Mouse (Mus musculus) telencephalon, adult 2 months (tissue): ENCODE results near the gene Mcl1.
"Not testable (repeated sequence)": the region's sequence is repeated elsewhere in the genome, so short reads cannot be mapped to it uniquely, and the experiment has no call there.

Source experiments
- DNase-seq: peaks from one replicate; pipeline ENCODE4 v3.0.0-alpha.2; 2011; ENCODE audit warnings: low read depth, low spot score

The Mcl1 gene

DNA sequence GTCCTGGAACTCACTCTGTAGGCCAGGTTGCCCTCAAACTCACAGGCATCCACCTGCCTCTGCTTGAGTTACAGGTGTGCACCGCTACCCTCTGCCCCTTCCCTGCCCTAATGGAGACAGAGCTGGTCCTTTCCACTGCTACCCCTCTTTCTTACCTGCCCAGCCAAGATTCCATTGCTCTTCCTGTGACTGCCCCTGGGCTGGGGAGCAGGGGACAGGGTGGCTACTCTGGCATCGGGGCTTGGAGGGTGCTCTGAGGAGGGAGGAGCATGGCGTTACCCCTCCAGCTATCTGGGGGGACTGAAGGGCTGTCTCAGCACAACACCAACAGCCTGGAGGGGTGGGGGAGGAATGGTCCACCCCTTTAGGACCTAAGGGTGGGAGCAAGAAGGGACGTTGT, 26.7 kb downstream of the Mcl1 start:
- no peak for DNase-seq

DNA sequence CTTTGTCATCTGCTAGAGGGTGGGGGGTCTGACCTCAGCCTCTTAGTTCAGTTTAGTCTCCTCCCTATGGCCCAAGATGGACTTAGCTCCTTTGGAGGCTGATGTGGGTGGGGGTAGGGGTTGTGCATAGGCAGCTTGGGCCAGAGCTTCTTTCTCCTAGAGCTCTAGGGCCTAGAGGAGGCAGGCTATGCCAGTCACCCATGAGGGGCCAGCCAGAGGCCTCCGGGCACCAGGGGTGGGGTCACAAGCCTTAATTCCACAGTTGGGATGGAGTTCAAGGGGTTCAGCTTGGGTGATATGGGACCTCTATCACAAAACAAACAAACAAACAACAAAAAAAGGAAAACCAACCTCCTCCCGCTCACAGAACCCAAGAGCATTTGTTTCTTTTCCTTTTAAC, 27.1 kb downstream of the Mcl1 start:
- DNase-seq, result no peak

DNA sequence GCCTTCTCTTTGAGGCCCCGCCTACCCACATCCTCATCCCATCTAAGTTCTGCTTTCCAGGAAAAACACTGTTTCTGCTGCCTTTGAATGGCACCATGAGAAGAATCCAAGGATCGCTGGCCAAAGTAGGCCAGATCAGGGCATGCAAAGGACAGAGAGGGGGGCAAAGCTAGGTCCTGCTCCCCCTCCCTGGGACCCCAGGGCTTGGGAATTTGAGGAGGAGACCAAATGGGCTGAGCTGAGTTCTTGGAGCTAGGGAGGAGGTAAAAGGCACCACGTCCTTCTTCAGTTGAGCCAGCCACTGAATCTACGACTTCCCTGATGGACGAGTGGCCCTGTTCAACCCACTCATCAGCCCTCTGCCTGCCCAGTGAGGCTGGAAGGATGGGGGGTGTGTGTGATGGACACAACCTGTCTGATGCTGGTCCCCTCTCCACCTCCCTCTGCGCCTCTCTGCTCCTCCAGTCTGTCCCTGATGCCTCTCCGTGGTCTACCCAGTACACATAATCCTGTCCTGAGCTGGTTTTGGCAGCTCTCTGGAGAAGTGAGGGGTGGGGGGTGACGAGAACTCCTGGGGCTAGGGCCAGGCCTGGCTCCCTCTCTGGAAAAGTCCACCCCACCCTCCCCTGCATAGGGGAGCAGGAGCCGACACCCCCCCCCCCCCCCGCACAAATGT, 28.0 kb downstream of the Mcl1 start:
- DNase-seq, result no peak

DNA sequence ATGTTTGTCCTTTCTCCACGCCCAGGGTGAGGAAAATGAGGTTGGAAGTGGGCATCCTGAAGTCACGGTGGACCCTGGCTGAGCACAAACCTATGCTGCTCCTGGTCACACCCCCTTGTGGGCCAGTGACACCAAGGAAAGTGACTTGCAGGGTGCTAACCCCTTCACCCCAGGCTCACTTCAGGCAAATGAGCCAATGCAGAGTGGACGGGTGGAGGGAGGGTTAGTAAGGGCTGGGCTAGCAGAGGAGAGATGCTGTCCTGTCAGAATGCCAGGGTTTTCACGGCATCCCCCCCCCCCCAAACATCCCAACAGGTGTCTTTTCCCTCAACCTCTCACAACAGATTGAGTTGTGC, 28.6 kb downstream of the Mcl1 start:
- DNase-seq, result no peak

DNA sequence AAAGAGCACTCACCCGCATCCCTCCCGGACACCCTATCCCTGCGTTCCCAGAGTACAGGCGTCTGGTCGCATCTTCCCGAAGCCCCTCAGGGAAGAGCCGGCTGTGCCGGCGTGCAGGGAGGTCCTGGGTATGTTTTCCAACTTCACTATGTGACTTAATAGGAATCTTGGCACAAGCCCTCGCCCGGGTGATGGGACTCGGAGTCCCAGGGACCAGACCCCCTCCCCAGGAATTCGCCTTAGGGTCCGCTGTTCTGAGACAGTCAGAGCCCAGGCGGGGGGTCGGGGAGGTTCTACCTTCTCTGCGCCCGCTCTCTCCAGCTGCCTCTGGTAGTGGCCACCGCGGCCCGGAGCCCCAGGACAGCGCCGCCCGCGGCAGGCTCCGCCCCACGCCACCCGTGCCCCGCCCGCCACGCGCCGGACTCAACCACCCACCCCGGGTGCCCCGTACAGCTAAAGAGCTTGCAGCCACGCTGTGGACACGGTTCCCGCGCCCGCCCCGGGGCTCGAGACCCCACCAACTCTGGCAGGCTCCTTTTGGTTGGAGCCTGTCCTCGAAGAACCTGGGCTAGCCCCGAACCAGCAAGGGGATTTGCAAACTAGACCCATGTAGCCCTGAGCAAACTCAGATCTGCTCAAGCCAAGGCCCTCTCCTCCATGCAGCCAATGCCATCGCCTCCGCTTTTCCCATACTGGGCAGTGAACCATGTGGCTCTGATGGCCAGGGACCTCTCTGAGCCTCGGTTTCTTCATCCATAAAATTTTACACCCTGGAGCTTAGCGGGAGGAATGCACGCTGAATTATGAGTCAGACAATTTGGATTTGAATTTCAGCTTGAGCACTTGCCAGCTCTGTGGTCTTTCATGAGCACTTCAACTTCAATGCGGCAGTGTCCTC, 29.2 kb downstream of the Mcl1 start, which contains the start of gene Adamtsl4:
Adamtsl4 (minus strand) TSS at position 394 of the 898 bp plus-strand sequence.
- no peak for DNase-seq

DNA sequence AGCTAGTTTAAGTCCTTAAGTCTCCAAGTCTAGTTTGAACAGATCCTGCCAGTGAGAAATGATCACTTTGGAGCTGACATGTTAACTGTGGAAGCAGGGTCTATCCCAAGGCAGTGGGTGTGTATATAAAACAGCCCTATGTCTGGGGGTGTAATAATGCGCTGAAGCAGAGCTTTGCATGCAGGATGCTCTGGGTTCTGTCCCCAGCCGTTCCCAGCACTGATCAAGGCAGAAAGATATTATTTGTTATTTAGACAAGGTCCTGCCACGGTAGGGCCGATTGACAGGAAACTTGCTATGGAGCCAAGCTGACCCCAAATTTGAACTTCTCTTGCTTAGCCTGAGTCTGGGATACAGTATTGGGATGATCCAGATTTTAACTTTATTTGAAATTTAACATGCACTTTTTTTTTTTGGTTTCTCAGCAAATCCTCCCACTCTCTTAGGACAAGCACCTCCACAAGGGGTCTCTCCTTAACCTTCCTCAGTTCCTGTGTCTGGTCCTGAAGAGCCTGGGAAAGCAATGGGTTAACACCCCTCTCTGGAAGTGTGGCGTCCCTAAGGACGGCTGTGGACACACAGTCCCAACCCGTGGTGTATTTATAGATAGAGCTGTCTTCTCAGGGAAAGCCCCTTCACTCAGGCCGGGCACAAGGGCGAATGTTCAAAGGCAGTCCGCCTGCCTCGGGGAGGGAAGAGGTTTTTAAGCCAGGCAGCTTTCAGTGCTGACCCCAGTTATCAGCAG, 30.8 kb downstream of the Mcl1 start:
- no peak for DNase-seq

DNA sequence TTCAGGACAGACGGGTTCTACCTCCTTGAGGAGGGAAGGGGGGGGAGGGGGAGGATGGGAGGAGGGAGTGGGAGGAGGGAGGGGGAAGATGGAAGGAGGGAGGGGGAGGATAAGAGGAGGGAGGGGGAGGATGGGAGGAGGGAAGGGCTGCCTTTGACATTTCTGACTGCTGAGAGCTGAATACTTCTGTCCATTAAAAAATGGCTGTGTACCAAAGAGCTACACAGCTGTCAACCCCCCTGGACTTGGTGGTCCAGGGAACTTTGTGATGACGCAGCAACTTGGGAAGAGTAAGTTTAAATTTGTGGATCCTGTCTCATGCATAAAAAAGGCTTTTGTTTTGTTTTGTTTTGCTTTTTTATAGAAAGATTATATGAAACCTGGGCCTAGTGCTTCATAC, 31.4 kb downstream of the Mcl1 start:
- DNase-seq, result no peak

DNA sequence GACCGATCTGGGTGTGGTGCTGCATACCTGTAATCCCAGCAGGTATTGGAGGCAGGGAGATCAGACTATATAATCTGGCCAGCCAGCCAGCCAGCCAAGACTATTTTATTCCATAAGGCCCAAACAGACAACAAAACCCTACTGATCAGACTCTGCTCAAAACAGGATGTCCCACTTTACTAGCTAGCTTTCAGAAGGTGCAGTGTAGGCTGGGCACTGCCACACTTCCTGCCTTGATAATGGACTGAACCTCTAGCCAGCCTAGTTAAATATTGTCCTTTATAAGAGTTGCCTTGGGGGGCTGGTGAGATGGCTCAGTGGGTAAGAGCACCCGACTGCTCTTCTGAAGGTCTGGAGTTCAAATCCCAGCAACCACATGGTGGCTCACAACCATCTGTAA, 32.0 kb downstream of the Mcl1 start:
- DNase-seq, result not testable (repeated sequence)

DNA sequence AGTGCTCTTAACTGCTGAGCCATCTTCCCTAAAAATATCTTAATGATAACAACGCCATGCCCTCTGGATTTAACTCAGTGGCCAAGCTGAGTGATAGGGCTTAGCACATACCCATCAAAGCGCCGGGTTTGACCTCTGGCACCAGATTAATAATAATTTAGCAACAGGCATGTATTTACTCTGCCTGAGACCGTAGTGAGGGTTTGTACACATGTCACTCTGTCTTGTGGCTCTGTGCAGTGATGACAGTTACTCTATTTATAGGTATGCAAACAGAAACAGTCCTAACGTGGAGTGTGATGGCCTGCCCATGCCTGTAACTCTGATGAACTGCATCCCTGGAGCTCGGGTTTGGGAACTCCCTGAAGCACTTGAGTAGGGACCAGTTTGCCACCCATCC, 34.1 kb downstream of the Mcl1 start:
- DNase-seq, result no peak

DNA sequence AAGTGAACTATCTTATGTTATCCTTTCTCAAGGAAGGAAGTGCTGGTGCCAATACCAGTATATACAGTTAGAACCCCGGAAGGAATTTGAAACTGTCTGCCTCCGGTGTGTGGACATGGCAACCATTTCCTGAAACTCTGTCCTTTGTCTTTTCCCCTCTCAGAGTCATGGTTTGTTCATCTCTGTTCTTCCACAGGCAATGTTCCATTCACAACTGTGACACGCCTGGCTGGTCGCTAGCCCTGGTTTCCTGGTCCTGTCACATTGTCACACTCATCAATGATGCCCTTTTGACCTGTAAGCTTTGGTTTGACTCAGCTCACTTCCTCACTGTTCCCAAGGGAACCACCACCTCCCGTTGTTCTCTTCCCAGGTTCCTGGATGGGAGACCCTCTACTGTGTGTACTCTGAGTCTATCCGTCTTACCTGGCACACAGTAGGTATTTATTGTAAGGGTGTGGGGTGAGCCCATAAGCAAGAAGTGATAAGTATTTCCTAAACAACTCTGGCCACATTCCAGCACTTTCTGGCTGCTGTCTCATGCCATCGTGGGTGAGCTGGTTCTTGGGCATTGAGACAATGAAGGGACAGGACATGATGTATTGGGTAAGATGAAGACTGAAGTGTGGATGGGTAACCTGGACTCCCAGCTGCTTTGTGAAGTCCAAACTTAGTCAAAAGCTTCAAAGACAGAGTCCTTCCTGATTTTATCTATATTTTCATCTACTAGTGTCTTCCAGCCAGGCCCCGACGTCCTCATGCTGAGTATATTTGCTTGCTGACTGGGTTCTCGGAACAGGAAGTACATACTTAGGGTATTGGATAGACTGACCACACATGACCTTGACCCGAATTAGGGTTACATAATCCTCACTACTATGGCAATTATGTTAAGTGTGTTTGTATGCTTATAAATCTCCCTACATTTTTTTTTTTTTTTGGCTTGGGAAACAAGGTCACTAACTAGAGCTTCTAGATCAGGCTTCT, 35.5 kb downstream of the Mcl1 start:
- no peak for DNase-seq

DNA sequence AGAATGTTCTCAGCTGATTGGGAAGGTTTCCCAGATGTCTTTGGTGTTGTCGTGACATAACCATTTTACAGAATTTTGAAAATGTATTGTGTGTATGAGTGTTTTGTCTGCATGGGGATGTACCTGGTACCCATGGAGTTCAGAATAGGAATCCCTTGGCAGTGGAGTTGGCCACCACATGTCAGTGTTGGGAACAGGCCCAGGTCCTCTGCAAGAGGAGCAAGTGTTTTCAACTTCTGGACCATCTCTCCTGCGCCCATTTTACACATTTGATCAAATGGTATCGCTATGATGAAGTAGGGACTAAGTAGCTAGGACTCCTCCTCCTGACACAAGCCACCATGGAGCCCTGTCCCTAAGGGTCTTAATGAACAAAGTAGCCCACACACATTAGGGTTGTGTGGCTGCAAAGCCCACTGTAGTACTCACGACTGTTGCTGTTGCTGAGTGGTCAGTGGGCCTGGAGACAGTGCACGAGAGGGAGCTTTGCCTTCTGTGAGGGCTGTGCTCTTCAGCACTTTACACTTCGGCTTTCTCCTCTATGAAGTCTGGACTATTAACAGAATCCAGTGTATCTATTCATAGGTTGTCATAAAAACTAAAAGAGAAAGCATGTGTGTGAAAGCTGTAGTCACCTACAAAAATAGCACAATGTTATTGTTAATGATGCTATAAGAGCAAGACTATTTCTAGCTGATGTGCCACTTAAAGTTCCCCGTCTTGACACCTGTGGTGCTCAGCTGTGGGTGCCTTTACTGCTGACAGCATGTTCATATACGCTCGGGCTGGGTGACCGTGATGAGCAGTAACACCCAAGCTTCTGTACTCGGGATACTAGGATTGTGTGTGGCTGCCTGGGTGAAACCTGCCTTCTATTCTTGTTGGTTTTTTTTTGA, 36.5 kb downstream of the Mcl1 start:
- no peak for DNase-seq

DNA sequence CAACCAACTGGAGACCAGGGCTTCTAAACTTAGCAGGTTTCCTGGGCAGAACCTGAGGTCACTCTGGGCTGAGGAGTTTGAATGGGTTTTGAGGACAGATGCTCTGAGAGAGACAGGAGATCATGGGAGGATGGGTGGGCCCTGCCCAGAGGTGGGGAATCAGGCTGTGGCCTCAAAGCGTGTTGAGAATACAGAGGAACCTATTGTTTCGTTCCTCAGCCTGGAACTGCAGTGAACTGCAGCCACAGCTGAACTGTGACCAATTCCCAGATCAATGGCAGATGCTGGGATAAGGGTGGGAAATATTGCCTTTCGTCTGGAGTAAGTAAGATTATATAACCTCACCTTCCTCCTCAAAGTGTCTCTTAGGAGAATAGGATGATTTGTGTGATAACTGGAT, 37.2 kb downstream of the Mcl1 start:
- no peak for DNase-seq

DNA sequence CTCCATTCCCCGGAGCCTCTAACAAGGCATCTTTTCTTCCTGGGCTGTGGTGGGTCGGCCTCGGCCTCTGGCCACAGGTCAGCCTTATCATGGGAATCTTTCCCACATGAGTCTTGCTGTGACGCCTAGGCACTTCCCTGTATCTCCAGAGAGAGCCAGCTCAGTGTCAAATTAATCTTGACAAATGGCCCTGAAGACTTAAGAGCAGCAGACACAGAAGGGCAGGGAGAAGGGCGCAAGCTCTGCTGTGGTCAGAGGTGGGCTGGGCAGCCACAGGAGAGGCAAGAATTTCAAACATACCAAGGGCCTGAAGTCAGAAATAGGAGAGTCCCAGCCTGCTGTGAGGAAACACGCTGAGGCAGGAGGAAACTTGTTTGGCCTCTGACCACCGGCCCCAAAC, 37.8 kb downstream of the Mcl1 start:
- no peak for DNase-seq

DNA sequence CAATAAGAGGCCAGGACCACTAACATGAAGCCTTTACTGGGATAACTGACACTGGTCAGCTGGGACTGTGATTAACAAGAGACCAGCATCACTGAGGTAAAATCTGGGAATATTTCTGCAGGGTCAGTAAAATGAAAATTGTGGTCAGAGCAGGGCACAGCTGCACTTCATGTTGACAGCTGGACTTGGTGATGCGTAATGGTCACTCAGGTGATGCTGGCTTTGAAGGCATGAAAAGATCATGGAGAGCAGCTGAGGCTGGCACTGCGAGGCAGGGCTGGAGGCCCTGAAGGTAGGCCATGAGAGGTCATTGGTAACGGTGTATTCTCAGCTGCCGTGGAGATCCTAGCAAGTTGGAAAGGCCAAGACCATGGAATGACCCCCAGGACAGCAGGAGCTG, 39.7 kb downstream of the Mcl1 start:
- DNase-seq, result no peak

DNA sequence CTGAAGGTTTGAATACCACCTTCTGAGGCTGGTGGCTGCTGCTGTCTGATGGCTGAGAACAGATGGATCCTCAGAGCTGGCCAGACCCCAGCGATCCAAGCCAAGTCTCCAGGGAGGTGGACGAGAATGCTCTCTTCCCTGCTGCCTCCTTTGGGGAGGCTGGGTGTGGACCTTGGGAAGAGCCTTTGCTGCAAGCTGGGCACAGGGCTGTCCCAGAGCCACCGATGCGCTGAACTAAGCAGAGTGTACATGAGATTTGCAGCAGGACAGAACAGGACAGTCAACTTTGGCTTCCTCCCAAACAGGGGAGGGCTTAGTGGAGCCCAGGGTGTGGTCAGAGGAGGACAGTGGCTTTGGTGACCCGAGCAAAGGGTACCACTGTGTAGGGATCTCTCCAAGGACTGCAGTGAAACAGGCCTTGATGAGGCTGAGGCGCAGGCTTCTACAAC, 41.7 kb downstream of the Mcl1 start:
- no peak for DNase-seq

DNA sequence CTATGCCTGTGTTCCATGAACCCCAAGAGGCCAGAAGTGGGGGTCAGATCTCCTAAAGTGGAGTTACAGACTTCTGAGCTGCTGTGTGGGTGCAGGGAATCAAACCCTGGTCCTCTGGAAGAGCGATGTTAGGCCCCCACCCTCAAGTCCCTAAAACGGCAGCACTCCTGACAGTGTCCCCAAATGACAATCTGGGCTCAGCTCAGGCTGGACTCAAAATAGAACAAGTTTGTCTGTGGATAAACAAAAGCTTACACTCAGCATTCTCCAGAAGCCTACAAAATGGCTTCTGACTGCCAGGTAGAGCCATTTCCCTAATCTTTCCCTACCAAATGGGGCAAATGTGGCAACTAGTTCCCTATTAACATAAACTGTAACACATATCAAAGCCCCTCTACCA, 42.5 kb downstream of the Mcl1 start:
- no peak for DNase-seq

DNA sequence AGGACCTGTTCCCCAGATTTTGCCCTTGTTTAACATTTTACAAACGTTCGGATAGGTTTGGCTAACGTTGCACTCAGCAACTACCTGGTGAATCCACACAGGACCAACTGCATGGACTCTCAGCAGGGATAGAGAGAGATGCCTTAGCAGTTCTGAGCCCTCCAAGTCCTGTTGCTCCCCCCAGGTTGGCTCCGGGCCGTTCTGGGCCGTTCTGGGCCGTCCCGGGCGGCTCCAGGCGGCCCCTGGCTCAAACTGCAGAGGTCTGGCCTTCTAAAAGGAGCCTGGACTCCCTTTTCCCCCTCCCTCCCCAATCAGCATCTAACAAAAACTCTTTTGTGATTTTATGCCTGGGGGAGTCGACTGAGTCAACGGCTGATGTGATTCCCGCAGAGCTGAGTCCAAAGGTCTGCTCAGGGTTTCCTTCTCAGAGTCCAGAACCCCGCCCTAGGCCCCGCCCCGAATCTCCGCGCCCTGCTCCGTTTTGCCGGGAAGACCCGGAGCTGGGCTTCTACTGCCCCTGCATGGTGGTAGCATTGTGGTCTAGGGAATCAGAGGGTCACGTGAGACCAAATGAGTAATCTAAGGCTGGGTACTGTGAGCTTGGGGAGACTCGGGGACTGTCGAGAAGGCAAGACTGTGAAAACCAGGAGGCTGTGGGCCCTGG, 43.4 kb downstream of the Mcl1 start:
- DNase-seq, result peak; percentile 62

DNA sequence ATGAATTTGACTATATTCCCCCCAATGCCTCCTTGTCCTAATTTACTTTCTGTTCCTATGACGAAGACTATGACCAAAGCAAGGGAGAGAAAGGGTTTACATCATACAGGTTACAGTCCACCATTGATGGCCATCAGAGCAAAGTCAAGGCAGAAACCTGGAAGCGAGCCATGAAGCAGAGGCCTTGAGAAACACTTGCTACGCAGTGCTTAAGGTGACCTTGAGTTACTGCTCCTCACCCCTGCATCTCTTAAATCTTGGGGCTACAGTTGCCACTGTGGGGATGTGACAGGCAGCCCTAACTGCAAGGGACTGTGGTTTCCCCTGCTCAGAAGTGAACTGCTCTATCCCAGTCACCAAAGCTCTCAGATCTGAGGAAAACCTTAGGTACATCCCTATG, 44.7 kb downstream of the Mcl1 start:
- no peak for DNase-seq

DNA sequence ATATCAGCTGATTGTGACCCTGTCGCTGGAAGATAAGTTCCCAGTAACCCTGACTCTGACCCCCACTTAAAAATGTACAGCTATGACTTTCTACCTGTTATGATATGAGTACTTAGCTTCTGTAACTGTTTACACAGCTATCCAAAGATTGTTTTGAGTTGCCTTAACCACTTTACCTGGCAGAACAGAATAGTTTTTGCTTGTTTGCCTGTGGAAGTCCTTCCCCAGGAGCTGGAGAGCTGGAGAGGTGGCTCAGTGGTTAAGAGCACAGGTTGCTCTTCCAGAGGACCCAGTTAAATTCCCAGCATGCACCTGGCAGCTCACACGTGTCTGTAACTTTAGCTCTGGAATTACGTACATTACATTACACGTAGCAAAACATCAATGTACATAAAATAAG, 46.0 kb downstream of the Mcl1 start:
- no peak for DNase-seq

DNA sequence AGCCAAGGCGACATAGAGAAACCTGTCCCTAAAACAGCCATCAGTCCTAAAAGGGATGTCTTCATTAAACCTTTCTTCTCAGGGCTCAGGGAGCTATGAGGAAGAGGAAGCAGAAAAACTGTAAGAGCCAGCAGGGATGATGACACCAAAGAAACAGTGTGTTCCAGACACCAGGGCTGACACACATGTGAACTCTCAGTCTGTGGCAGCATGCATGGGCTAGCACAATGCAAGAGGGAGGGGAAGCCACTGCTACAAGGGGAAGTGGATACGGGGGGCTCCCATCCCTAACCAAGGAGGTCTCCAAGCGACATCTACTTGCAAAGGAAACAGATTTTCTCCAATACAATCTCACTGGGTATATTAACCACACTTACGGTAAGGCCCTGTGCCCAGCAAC, 47.7 kb downstream of the Mcl1 start:
- DNase-seq, result no peak
